Mouse (Mus musculus) fat pad, adult 2 months (tissue): ENCODE measurements around the gene Mkln1.
A peak's percentile ranks its signal among the peaks of the same experiment; 100 is the strongest.

Experiments
- DNase-seq: peaks from one replicate; pipeline ENCODE4 v3.0.0-alpha.2; 2011; ENCODE audit warnings: low read depth, low spot score; ENCODE audit errors: extremely low read depth

The Mkln1 gene

DNA sequence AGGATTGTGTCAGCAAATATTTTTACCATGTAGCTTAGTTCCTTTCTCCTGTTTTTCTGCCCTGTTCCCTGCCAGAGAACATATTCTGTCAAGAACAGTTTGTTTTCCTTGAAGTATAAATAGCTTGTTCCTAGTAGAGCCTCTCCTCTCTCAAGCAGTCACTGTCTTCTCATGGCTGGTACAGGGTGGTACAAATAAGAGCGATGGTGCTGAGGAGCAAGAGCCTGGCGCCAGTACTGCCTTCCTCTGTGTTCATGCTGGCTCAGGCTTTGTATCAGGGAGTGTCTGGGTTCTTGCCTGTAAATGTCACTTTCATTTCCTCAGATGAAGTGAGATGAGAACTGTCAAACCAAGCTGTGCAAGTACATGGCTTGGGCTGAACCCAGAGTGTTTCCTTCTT is 104.1 kb downstream of the Mkln1 start:
- no peak for DNase-seq

DNA sequence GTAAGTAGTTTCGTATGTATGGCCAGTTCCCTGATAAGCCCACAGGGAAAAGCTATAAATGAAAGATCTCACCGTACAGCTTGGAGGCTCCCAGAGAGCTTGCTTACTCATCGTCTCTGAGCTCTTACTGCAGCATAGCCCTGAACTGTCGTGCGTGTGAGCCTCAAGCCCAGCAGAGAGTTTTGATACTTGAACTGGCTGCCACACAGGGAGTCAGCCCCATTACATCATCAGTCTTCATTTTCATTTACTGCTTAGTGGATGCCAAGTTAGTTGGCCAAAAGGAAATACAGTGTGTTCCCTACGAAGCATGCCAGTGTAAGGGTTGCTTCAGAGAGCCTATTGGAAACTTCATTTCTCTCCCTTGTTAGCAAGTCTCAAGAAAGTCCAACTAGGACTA is 115.2 kb downstream of the Mkln1 start:
- DNase-seq = peak; percentile 74

DNA sequence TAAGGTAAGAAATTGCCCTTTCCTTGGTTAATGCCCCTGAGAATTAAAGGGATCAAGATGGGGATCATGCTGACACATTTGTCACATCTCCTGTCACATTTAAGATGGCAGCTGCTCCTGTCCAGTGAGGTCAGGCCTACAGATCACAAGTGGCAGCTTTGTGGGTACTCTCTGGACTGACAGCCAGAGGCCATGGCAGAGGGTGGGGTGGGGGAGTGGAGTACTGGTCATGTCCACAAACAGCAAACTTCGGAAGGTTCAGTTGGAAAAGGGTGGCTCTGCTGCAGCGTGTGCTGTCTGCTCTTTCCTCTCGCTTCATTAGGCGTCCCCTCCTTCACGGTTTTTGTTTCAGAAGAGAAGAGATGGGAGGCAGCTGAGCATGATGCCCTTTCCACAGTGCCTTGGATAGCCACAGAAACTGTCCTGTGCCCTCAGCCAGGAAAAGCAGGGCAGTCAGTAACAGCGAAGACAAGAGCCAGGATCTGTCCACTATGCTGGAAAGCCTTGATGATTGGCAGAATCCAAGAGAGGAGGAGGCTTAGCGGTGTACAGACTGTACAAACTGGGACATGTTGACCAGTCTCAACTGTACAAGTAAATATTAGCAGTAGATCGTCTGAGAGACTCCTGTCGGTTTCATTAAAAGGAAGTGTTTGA is 119.3 kb downstream of the Mkln1 start:
- DNase-seq = no peak

DNA sequence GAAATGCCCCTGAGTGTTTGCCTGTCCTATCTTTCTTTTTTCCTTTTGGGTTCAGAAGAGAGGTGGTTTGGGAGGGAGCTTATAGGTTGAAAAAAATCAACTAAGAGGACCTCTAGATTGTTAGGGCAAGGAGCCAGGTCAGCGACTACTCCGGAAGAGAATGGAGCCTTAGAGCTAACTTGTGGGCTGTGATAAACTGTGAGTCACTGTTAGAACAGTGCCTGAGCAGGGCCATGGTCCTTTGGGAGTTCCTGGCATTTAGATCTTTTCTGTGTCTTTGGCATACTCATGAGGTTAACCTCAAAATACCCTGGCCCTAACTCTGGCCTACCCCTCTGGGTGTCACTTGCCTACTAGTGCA is 119.8 kb downstream of the Mkln1 start:
- DNase-seq = no peak

DNA sequence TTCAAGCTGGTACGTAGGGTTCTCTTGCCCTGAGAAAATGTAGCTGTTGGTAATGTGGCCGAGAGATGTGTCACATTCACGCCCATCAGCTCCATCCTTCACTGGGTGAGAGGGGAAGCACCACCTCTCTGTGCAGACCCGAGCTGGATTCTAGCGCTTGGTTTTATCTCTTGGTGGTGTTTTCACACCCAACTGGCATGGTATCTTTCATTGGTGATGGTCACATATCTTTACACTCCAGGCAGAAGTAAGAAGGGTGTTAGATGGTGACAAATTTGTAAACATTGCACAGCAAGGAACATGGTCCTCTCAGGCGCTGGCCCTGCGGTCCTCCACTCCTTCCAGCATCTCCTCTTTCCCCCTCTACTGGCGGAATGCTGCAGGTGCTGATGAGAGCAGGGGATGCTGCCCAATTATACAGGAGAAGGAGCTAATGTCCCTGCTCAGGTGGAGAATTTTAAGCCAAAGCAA is 120.5 kb downstream of the Mkln1 start:
- DNase-seq = no peak

DNA sequence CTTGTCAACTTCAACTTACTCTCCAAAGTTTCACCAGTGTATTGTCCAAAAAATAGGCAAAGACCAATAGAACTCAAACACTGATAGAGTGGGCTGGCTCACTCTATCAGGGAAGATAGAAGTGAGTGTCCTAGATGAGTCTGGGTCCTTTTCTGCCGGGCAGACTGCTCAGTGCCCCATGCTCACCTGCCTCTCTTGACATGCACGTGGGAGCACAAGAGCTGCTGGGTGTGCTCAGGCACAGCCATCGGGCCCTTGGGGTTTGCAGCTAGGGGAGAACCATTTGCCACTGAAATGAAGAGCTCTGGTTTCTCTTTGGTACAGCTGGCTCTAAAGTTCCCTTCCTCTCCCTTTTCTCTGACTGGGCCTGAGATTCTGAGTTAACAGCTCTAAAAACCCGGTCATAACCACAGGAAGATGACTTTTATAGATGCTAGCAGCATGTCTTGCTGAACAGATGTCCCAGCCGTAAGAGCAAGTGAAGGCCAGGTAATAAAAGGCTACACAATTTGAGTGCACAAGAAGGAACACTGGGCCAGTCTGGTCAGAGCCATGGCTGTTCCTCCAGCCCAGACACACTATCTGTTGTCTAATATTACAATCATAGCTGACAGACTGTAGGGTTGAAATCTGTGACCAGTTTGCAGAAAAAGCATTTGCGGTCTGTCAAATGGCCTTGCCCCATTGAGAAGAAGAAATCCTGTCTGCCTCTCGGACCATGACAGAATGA is 122.1 kb downstream of the Mkln1 start:
- DNase-seq = no peak

DNA sequence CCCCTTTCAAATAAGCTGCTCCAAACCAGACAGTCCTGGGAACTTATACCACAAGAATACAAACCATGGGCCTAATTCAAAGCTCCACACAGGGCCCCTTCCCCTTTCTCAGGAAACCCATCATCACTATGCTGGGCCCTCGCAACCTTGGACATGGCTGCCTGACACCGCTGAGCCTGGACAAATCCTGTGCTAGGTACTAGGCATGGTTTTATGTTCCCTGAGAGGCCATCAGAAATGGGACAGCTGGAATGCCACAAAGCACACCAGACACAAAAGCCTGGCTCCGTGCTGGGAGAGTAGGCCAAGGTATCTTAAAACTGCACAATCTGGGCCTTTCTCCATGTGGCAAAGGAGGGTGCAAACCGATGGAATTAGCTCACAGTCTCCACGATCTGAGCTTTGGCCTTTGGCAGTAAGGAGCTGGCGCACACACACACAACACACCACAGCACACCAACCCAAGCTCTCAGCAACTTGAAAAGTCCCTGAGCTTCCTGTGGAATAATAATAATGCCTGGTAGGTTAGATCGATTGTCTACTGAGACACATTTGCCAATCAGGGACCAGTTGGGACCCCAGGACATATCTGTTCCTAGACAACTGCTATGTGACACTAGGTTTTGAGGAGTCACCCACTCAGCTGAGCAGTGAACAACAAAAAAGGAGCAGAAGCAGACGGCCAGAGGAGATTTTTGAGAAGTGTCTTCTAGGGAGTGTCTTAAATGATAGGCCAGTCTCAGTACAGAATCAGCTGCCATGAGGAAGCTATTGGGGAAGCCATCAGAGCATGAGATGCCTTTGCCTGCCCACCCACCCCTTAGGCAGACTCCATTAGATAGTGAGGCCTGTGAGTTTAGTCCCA is 123.2 kb downstream of the Mkln1 start:
- no peak for DNase-seq

DNA sequence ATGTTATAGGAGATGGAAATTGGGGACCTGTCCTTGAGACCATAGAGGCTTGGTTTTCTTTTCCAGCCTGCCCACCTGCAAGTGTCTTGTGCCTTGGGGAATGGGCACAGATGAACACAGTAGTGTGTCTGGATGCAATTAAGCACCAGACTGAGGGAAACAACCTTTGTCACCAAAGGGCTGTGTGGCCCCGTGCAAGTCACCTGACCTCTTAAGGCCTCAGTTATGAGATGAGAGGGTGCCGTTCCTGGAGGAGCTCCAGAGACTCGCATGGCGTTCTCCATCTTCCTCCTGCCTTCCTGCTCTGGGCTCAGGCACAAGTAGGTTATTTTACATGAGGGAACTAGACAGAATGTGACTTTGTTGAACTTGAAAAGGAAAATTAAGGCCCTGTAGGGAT is 123.9 kb downstream of the Mkln1 start:
- DNase-seq = no peak

DNA sequence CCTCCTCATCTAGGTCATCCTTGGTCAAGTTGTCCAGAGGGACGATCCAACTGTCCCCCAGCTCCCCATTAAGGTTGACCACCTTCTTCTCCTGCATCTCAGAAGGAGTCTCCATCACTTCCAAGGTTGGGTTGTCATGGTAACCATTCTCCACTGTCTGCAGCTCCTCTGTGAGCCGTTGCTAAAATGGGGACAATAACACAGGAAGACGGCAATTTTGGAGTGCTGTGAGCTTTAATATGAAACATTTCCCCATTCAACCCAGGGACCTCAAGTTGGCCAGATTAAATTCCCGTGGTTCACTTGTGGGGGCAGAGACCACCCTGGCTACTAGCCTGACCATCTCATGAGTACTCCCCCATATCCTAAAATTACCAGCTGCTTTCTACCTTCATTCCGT is 124.5 kb downstream of the Mkln1 start:
- no peak for DNase-seq

DNA sequence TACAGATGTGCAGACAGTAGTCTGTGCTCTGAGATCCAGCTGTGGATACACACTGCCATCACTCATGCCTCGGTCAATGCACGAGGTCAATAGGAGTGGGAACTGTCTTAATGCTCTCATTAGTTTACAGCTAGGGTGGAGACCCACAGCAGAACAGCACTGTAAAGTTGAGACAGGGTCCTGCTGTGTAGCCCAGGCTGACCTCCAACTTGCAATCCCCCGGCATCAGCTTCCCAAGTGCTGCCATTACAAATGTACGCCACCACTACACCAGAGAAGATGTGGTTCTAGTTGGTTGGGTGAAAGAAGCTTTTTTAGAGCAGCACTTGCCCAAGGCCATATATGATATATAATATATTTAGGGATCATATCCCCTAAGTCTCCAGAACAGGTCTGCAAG is 125.1 kb downstream of the Mkln1 start:
- DNase-seq = no peak

DNA sequence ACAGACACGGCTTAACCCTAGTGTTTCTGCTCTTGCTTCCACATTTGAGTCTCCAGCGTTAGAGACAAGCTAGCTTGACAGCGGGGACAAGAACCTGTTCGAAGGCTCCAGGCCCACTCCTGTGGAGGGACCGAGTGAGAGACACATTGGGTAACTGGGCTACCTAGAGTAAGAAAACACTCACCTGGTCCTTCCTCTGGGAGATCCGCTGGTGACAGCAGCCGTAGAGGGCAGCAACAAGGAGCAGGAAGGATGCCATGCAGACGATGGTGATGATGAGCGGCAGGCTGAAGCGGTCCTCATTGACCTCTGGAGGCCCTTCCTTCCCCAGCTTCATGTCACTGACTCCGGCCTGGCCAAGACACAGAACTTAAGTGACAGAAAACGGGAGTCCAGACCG is 125.6 kb downstream of the Mkln1 start:
- DNase-seq = no peak

DNA sequence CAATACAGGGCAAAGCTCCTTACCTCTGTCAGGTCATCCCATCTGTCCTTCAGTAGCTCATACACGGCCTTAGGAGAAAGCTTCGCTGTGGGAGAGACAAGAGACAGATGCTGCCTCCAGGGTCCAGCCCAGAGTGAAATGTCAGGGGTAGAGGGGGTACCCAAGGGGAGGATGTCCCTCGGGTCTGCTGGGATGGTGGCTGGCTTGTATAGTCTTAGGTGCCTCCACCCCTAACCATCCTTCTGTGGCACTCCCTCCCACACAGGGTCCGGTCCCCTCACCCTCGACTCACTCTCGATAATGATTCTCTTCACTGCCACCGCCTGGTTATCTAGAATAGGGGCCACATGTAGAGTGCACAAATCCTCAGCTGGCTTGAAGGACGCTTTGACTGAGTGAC is 126.1 kb downstream of the Mkln1 start:
- DNase-seq = no peak

DNA sequence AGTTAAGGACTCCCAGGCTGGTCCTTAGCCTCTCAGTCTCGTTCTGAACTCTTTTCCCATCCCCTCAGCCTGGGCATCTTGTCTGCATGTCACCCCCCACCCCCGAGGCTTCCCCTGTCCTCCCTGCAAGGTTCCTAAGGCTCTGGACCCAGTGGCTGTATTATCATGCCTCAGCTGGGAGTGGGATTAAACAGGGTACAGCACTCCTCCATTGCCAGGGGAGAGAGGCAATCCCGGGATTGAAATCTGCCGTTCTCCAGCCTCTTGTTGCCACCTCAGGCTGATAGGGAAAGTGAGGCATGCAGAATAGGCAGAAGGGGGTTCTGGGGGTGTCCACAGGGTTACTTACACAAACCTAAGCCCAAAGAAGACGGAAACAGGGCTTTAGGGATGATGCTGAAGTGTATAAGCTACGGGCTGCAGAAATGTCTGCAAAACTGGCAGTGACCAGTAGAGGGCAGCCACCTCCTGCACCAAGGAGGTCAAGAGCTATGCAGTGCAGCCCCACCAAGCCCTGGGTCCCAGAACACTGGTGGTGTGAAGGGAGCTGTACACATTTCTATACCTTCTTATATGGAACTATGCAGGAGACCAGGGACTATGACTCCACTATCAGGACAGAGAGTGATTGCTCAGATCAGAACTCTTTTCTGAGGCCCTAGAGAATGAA is 126.8 kb downstream of the Mkln1 start:
- no peak for DNase-seq

DNA sequence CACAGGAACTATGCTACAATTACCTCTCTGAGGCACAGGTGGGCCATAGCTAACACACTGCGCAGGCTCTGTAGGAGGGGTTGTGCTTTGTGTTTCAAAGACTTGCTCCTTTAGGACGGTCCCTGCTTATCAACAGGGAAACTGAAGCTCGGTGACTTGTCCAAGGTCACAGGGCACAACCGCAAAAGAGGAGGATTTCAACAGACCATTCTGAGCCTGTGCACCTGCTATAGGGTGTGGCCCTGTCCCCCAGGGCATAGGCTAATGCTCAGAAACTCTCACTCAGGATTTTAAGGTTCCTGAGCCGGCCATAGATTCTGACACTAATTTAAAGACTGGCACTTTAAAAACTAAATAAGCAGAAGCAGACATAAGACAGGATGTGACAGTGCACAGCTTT is 128.4 kb downstream of the Mkln1 start:
- DNase-seq = no peak

DNA sequence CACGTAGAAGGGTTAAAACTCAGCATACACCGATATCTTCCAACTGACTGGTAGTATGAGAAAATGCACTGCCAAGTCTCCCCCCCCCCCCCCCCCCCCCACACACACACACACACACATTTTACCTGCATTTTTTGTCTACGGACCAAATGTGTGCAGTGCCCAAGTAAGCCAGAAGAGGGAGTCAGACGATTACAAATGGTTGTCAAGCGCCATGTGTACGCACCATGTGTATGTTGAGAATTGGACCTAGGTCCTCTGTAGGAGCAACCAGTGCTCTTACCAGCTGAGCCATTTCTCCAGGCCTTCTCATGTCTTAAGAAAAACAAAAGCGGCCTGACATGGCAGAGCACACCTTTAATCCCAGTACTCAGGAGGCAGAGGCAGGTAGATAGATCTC is 129.4 kb downstream of the Mkln1 start:
- no peak for DNase-seq

DNA sequence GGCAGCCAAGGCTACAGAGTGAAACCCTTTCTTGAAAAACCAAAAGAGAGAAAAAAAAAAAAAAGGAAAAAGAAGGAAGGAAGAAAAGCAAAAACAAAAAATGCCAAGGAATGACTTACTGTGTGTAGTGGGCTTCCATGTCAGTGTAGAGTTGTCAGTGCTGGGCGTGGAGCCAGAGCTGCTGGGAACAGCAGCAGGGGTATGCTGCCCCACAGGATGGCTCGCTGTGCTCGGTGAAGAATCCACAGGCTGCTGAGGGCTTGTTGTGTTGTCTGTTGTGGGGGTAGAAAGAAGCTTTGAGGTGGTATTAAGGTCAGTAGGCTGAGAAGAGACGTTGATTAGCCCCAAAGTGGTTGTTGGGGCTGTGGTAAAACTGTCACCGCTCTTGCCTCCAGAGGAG is 129.8 kb downstream of the Mkln1 start:
- no peak for DNase-seq

DNA sequence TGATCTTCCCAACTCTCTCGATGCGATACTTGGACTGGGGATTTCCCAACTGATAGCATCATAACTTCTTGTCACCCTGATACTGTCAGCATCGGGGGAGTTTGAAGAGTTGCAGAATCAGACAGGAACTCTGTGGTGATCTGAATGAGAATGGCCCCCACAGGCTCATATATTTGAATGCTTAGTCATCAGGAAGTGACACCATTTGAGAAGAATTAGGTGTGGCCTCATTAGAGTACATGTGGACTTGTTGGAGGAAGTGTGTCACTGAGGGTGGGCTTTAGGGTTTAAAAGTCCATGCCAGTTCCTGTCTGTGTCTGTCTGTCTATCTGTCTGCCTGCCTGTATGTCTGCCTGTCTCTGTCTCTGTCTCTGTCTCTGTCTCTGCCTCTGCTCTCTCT is 133.3 kb downstream of the Mkln1 start:
- no peak for DNase-seq

DNA sequence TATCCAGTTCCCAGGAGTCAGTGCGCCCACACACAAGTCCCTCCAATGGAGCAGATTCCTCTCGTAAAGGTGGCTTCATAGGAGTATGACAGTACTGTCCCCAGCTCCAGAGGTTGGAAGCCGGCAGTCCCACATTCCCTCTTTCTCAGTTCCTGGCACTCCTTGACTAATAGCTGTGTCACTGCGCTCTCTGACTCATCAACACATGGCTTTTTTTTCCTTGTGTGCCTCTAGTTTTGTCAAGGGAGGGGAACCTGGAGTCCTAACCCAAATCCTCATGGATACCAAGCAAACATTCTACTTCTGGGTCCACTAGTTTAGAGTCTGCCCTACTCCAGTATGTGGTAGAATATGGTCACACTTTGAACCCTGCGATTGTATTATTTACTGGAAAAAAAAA is 136.2 kb downstream of the Mkln1 start:
- DNase-seq = no peak

DNA sequence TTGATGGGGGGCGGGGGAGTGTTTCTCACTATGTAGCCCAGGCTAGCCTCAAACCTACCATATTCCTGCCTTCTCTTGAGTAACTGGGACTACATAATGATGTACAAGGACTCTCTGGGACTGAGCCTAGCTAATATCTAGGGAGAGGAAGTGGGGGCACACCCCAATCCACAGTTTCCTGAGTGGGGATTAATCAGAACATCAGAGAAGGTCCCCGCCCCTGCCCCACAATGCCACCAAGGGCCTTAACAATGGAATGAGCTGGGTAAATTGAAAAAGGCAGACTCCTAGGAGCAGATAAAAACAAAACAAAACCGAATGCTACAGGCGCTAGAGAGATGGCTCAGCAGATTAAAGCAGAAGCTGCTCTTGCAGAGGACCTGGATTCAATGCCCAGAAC is 138.7 kb downstream of the Mkln1 start:
- DNase-seq = no peak

DNA sequence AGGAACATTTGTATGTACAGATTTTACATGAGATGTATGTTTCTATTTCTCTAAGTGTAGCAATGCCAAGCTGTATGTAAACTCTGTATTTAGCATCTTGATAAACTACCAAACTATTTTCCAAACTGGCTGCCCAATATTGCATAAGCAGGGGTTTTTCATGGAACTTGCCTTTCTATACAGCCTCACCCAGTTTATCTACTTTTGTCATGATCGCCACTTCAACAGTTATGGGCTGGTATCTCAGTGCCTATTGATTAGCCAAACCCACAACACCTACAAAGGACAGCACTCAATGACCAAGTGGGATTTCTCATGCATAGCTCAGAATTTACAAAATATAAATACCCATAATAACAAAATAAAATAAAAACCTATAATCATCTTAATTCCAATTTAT is 139.6 kb downstream of the Mkln1 start:
- DNase-seq = no peak

DNA sequence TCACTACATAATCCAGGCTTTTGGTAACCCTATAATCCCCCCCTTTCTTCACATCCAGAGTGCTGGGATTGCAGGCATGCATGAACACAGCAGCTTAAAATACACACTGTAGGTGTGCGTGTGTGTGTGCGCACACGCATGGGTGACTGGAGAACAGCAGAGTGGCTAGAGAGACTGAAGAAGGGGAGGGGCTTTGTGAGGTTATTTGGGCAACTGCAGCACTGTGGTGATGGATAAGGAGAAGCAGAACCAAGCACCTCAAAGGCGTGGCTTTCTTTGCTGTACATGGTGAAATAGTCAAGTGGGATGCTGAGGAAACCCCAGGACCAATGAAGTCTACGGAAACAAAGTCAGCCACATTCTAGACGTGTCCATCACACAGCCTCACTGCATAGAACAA is 141.5 kb downstream of the Mkln1 start:
- DNase-seq = no peak
